Mouse (Mus musculus) midbrain, embryonic 13.5 days (tissue): ENCODE measurements around the gene Hoxa10. TPM values are rescaled to one million over a fixed set of nuclear protein-coding genes. Genes with fewer than 3 reads are reported as not detected.

ENCODE experiments used
- ATAC-seq: fragments of 200-750 bp; cut with Nextera tagmentation; 2 replicates; pipeline ENCODE4 v1.8.0; 2017; ENCODE audit warnings: mild to moderate bottlenecking, moderate TSS enrichment, moderate library complexity
- H3K27ac ChIP-seq: fragments of 300-500 bp; sonication (generic); 2 replicates; pipeline ENCODE4 v1.5.1; 2015; ENCODE audit warnings: inconsistent platforms, mild to moderate bottlenecking, moderate library complexity
- H3K27me3 ChIP-seq: fragments of 300-500 bp; sonication (generic); 2 replicates; pipeline ENCODE4 v1.6.1; 2015; ENCODE audit warnings: mild to moderate bottlenecking, inconsistent platforms
- H3K36me3 ChIP-seq: fragments of 300-500 bp; sonication (generic); 2 replicates; pipeline ENCODE4 v1.6.1; 2015; ENCODE audit warnings: mild to moderate bottlenecking, inconsistent platforms
- H3K4me1 ChIP-seq: fragments of 300-500 bp; sonication (generic); replicated peaks from 2 replicates; pipeline ENCODE4 v1.6.1; 2015; ENCODE audit warnings: inconsistent platforms
- H3K4me2 ChIP-seq: fragments of 300-500 bp; sonication (generic); replicated peaks from 2 replicates; pipeline ENCODE4 v1.6.1; 2015; ENCODE audit warnings: moderate library complexity, mild to moderate bottlenecking, inconsistent platforms
- H3K4me3 ChIP-seq: fragments of 300-500 bp; sonication (generic); replicated peaks from 2 replicates; pipeline ENCODE4 v1.5.1; 2015; ENCODE audit warnings: mild to moderate bottlenecking, inconsistent platforms
- H3K9ac ChIP-seq: fragments of 300-500 bp; sonication (generic); replicated peaks from 2 replicates; pipeline ENCODE4 v1.6.1; 2015; ENCODE audit warnings: mild to moderate bottlenecking, inconsistent platforms
- H3K9me3 ChIP-seq: fragments of 300-500 bp; sonication (generic); 2 replicates; pipeline ENCODE4 v1.6.1; 2016; ENCODE audit warnings: mild to moderate bottlenecking, inconsistent platforms
- WGBS: fragments of 180-500 bp; shearing (Covaris S2); methylation state at CpG from one replicate; pipeline ENCODE4 v1.1.7; 2015; 5-methylcytosine and 5-hydroxymethylcytosine counted together
- polyA plus RNA-seq: library from polyadenylated mRNA; unstranded; fragments of >200 nt; fragmentation: Nextera tagmentation; extraction: Ambion mirVana; gene quantifications from 2 replicates; pipeline ENCODE4 v1.2.1, GENCODE M21; 2015

Hoxa10 gene
- polyA plus RNA-seq, 1 experiment from 2014 or later, result not detected

DNA sequence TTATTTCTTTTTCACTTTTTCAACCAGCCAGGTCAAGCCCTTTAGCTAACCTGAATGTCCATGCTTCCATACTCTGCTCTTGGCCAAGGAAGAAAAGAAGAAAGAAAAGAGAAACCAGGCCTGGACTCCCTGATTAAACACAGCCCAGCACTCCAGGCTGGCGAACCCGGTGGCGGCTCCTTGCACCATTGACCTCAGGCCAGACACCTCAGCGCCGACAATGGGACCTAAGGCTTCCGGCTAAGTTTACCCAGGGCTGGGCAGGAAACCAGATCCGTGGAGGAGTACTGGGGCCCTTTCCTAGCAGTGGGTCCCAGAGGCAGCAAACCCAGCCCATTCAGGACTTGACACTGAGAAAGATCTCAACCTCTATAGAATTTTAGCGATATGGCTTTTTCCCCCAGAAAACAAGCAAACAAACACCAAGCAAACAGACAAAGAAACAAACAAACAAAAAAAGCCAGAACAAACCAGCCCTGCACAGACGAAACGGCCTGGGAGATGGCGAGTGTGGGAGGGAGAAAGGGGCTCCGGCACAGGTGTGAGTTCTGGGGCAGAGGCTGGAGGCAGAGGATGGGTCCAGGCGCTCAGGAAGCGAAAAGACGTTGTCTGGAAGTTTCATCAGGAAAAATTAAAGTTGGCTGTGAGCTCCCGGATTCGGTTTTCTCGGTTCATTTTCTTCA is 8.6 kb downstream of the Hoxa10 start:
- no peak overlapping the region for H3K4me2 ChIP-seq
- no peaks in the 10 kb centered on the region for H3K36me3 ChIP-seq
- no peak overlapping the region for H3K4me3 ChIP-seq
- H3K9me3 ChIP-seq, result no peaks in the 10 kb centered on the region
- 1% methylated on average over 18 of the region's 18 CpGs for WGBS
- no peak overlapping the region for H3K9ac ChIP-seq
- peaks cover 97% of the 10 kb centered on the region for H3K27me3 ChIP-seq
- no peak for ATAC-seq
- no peak overlapping the region for H3K27ac ChIP-seq
- no peaks in the 10 kb centered on the region for H3K4me1 ChIP-seq

- WGBS, result under 1% methylated on average over 24 of the region's 36 CpGs
- ATAC-seq, result no peak
- peaks cover 97% of the 10 kb centered on the region for H3K27me3 ChIP-seq
- no peaks in the 10 kb centered on the region for H3K36me3 ChIP-seq
- no peaks in the 10 kb centered on the region for H3K4me1 ChIP-seq
- no peak within 1 kb of the TSS for H3K9ac ChIP-seq
- H3K4me3 ChIP-seq, result no peak within 1 kb of the TSS
- no peaks in the 10 kb centered on the region for H3K9me3 ChIP-seq
- H3K27ac ChIP-seq, result no peak within 1 kb of the TSS
- H3K4me2 ChIP-seq, result no peak within 1 kb of the TSS
Observed at GRCm38 (mm10) chr6:52230516-52231165, 10.0 kb downstream of the Hoxa10 start, which contains the start of gene Hoxa9. Gene Hoxa9 (minus strand): TSS chr6:52231089.

DNA sequence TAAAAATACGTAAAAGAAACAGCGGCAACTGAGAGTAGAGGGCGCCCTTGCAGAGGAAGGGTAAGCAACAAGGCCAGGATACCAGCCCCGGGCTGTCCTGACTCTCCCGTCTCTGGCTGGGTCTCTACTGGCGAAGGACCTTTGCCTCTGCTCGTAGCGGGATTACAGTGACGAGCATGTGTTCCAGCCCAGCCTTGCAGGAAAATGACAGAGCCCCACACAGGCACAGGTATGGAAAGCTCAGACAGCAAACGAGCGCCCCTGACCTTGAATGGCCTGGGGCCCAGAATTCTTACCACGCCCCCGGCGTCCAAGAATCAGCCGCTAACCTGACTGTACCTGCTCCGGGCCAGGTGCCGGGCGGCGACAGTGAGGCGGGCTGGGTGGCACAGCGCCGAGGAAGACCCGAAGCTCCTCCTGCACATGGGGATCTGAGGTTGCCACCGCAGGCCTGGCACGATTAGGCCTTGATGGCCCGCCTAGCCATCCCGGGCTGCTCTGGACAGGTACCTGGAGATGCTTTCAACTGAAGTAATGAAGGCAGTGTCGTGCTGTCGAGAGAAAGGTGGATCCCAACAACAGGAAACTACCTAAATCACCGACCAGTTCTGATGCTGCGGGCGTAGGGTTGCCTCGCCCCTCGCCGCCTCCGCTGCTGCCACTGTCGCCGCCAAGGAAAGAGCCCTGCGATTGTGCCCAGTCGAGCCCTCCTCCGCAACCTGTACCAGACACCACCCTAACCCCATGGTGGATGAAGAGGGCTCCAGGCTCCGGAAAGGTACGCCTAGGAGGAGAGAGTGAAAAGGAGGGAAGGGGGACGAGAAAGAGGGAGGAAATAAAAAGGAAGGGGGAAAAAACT is 10.9 kb downstream of the Hoxa10 start:
- 2% methylated on average over 43 of the region's 44 CpGs for WGBS
- Histone ChIP-seq H3K36me3 (no peaks in the 10 kb centered on the region), H3K9ac (no peak overlapping the region), H3K4me1 (no peaks in the 10 kb centered on the region), H3K4me3 (no peak overlapping the region), H3K27ac (no peak overlapping the region), H3K9me3 (no peaks in the 10 kb centered on the region), H3K4me2 (no peak overlapping the region), H3K27me3 (peaks cover 97% of the 10 kb centered on the region)
- no peak for ATAC-seq

DNA sequence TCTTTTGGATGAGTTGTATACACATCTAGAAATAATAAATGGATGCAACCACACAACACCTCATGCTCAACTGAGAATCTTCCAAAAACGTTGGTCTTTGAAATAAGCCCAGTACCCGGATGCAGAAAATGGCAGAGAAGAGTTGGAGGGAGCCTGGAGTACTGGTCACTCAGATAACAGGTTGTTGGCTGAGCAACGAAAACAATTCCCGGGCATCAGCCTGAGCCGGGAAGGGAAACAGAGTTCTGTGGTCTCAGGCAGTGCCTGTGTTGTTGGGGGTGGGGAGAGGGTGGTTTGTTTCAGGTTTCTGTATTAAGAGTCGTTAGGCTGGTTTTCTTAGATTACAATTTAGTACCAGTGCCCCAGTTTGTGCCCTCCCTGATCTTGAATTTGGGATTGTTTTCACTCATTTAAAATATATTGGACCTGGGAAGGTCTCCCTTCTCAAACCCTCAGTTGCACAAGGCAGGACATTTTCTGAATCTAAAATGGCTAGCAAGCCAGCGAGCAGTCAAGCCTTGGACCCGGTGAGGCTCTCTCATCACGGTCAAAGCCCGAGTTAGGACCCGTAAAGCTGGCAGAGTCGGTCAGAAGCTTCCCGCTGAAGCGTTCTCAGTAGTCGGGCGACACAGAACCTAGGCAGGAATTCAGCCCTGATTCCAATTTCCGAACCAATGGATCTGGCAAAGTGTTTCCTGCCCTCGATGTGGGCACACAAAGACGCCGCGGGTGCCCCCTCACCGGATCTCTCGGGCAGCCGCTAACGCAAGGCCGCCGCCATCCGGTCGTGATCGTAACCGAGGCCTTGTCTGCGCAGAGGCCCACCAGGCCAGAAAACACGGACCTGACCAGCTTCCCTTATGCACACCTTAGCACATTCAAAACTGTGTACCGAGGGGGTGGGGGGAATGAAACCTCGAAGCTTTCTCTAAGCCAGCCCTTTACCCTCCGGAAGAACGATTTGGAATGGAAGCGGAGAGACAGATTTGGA is 11.9 kb downstream of the Hoxa10 start:
- Histone ChIP-seq H3K9me3 (no peaks in the 10 kb centered on the region), H3K27ac (no peak overlapping the region), H3K27me3 (peaks cover 97% of the 10 kb centered on the region), H3K9ac (no peak overlapping the region), H3K4me2 (no peak overlapping the region), H3K4me1 (no peaks in the 10 kb centered on the region), H3K4me3 (no peak overlapping the region), H3K36me3 (no peaks in the 10 kb centered on the region)
- WGBS, result 1% methylated on average over 38 of the region's 38 CpGs
- ATAC-seq, result no peak

DNA sequence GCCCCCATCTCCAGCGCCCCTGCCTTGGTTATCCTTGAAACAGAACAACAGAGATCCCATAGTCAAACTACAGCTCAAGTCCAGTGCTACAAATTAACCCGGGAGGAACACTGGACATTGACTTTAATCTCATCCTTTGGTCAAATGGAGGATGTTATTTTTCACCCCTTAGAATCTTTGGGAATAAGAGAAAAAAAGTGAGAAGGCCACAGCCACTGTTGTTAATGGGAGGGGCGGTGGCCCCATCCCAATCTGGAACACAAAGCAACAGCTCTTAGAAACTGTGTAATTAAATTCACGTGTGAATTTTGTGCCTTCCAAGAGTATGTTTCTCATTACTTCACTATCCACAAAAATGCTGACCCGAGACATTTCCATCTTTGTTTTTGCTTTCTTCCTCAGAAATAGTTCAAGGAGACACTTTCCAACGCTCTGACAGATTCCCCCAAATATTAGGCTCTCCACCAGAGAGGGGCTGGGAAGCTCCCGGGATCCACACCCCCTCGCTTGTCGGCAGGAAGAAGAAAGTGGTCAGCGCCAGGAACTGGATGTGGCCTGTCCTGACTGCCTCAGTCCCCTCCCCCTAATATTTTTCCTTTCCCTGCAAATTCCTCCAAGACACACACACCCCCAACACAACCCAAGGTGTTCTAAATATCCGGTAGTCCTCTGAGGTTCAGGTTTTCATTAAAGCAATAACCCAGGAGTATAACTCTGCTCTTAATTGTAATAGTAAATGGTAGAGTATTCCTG is 13.0 kb downstream of the Hoxa10 start:
- WGBS, result 2% methylated on average over 11 of the region's 11 CpGs
- H3K9me3 ChIP-seq, result no peaks in the 10 kb centered on the region
- H3K9ac ChIP-seq, result no peak overlapping the region

DNA sequence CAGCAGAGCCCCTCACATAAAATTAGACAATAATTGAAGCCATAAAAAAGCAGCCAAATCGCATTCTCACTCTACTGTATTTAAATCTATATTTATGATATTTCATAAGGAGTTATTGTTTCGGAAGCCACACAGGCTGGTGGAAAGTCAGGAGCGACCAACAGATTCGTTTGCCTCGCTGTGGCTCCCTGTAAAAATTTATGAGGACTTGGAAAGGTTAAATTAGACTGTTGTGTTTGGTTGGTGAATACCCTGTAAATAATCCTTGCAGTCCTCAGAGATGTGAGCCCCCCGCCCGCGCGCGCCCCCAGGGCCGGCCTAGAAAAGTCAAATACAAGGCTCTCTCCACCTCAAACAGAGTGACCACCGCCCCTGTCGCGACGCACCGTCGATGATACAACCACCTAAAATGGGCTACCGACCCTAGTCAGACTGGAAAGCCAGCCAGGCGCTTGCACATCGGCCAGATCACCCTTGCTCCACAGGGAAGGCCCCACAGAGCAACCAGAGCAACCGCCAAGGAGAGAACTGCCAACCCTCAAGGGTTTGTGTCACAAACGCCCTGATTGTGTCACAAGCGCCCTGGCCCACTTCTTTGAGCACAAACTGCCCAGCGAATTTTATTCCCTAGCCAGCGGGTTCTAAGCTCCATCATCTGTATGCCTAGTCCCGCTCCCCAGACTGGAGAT is 13.9 kb downstream of the Hoxa10 start:
- Histone ChIP-seq H3K36me3 (no peaks in the 10 kb centered on the region), H3K9ac (no peak overlapping the region), H3K27ac (no peak overlapping the region), H3K4me3 (no peak overlapping the region), H3K4me2 (no peak overlapping the region), H3K4me1 (no peaks in the 10 kb centered on the region), H3K27me3 (peaks cover 97% of the 10 kb centered on the region), H3K9me3 (no peaks in the 10 kb centered on the region)
- ATAC-seq, result no peak
- 3% methylated on average over 26 of the region's 26 CpGs for WGBS

More for the DNA sequence above, 13.0 kb downstream of the Hoxa10 start:
- no peaks in the 10 kb centered on the region for H3K4me1 ChIP-seq
- no peak overlapping the region for H3K4me2 ChIP-seq
- H3K27me3 ChIP-seq, result peaks cover 97% of the 10 kb centered on the region
- H3K4me3 ChIP-seq, result no peak overlapping the region
- no peak overlapping the region for H3K27ac ChIP-seq
- ATAC-seq, result no peak
- H3K36me3 ChIP-seq, result no peaks in the 10 kb centered on the region

DNA sequence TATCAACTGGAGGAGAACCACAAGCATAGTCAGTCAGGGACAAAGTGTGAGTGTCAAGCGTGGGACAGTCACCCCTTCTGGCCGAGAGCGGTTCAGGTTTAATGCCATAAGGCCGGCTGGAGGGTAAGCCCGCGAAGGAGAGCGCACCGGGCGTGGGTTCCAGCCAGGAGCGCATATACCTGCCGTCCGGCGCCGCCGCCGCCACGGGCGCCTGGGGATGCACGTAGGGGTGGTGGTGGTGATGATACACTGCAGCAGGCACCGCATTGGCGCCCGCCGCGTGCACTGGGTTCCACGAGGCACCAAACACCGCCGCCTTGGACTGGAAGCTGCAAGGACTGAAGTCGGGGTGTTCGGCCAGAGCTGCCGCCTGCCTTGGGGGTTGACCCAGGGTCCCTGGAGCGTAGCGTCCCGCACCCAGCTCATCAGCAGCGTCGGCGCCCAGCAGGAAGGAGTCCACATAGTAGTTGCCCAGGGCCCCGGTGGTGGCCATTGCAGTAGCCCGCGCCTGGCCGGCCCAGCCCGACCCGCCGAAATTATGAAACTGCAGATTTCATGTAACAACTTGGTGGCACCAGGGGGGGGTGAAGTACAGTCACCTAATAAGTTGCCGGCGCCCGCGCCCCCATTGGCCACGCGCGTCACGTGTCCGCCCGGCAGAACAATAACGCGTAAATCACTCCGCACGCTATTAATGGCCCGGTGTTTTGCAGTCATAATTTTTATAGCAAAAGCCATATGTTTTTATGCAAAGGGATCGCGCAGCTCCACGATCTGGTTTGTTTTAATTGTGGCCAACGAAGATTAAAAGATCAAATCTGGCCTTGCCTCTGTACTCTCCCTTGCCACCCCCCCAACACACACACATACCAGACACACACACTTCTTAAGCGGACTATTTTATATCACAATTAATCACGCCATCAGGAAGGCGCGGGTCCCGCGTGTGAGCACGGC is 14.8 kb downstream of the Hoxa10 start:
- Histone ChIP-seq H3K27ac (no peak overlapping the region), H3K36me3 (no peaks in the 10 kb centered on the region), H3K4me2 (no peak overlapping the region), H3K27me3 (peaks cover 99% of the 10 kb centered on the region), H3K4me1 (peaks cover 4% of the 10 kb centered on the region), H3K4me3 (no peak overlapping the region), H3K9ac (no peak overlapping the region), H3K9me3 (no peaks in the 10 kb centered on the region)
- ATAC-seq, result no peak
- 3% methylated on average over 69 of the region's 69 CpGs for WGBS

DNA sequence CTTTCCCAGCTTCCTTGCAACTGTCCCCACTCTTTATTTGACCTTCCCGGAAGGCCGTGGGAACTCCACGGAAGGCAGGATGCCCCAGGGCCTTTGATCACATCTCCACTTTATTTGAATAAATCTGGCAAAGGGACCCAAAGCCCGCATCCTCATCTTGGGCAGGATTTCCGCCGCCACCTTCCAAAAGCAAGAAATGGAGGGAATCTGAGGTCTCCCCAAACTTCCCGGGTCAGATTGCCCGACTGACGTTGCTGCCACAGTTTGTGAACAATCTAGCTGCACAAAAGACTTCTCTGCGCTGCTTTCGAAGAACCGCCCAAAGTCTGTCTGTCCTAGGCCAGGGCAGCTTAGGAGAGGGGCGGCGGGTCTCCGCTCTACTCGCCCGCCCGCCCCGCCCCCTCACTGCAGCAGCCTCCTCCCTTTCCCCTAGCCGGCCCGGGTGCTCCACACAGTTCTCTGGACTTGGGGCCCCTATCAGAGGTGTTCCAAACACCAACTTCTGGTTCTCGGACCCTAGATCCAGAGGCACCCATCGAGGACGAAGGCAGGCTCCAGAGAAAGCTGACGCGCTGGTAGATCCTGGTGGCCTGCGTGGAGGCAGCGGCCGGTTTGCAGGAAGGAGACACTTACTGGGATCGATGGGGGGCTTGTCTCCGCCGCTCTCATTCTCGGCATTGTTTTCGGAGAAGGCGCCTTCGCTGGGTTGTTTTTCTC is 15.6 kb downstream of the Hoxa10 start:
- H3K4me3 ChIP-seq, result no peak overlapping the region
- H3K27me3 ChIP-seq, result peaks cover 99% of the 10 kb centered on the region
- WGBS, result 2% methylated on average over 36 of the region's 36 CpGs
- no peak overlapping the region for H3K4me2 ChIP-seq
- no peaks in the 10 kb centered on the region for H3K9me3 ChIP-seq
- peaks cover 4% of the 10 kb centered on the region for H3K4me1 ChIP-seq
- no peak overlapping the region for H3K27ac ChIP-seq
- no peak for ATAC-seq
- H3K9ac ChIP-seq, result no peak overlapping the region
- H3K36me3 ChIP-seq, result no peaks in the 10 kb centered on the region

DNA sequence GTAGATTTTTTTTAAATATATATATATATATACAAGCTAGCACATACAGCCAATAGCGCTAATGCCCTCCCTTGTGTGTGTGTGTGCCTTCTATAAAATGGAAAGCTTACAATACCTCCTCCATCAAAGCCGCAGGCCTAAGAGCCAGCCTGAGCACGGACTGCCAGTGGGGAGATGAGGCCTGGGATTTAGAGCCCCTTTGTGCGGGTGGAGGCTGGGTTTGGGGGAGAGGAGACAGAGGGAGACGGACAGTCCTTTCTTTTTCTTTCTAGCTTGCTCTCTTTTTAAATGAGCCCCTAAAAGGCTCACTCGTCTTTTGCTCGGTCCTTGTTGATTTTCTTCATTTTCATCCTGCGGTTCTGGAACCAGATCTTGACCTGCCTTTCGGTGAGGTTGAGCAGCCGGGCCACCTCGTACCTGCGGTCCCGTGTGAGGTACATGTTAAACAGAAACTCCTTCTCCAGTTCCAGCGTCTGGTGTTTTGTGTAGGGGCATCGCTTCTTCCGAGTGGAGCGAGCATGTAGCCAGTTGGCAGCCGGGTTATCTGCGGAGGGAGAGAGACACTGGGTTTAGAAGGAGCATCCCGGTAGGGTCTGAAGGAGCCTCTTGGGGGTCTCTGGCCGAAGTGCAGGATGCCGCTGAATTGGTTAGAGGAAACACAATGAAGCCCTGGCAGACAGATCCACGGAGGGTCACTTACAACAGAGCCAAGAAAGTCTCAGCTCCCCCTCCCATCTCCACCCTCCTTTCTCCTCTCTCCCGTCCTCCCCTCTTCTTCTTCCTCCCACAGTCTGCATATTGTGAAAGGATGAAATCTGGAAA is 16.5 kb downstream of the Hoxa10 start:
- H3K9me3 ChIP-seq, result no peaks in the 10 kb centered on the region
- ATAC-seq, result no peak
- no peak overlapping the region for H3K4me3 ChIP-seq
- no peak overlapping the region for H3K27ac ChIP-seq
- no peaks in the 10 kb centered on the region for H3K36me3 ChIP-seq
- peaks cover 99% of the 10 kb centered on the region for H3K27me3 ChIP-seq
- H3K4me2 ChIP-seq, result no peak overlapping the region
- H3K4me1 ChIP-seq, result peaks cover 4% of the 10 kb centered on the region
- no peak overlapping the region for H3K9ac ChIP-seq
- WGBS, result 1% methylated on average over 24 of the region's 24 CpGs
